Mouse (Mus musculus): ENCODE results near the gene Snrnp70. TPM values are rescaled to one million over a fixed set of nuclear protein-coding genes. Genes with fewer than 3 reads are reported as not detected.

The Snrnp70 gene
- polyA plus RNA-seq (2012; rRNA removed), result 207 and 209 TPM in 2 replicates

DNA sequence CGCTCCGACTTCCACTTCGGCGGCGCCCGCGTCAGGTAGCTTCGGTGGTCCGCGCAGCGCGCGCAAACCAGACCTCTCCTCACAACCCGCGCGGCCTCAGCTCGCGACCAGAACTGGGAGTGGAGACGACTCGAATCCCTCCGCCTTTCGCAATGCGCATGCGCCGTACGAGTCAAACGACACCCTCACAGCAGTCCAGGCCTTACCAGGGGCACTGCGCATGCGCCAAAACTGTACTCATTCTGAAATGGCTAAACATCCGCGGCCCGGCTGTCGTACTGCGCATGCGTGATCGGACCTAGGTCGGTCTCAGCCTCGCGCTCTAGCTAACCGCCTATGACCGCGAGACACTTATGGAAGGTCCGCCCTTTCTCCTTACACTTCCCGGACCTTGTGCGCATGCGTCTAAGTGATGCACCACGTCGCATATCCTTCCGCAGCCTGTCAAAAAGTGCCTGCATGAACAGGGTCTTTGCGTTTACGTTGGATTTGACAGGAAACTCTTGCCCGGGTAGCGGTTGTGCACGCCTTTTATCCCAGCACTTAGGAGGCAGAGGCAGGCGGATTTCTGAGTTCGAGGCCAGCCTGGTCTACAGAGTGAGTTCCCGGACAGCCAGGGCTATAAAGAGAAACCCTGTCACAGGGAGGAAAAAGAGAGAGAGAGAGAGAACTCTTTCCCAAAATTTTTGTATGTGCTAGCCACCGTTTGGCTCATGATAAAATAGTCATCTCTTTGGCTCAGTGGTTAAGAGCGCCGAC lies at the start of gene Snrnp70:
TSS of gene Snrnp70 (minus strand) at position 165 of the 759 bp plus-strand sequence.

GRCm38 (mm10) chr7:45437521-45438276 lies 42.2 kb upstream of the Snrnp70 start, which contains the start of gene Ruvbl2:
Gene Ruvbl2 (minus strand): TSS chr7:45438096.

DNA sequence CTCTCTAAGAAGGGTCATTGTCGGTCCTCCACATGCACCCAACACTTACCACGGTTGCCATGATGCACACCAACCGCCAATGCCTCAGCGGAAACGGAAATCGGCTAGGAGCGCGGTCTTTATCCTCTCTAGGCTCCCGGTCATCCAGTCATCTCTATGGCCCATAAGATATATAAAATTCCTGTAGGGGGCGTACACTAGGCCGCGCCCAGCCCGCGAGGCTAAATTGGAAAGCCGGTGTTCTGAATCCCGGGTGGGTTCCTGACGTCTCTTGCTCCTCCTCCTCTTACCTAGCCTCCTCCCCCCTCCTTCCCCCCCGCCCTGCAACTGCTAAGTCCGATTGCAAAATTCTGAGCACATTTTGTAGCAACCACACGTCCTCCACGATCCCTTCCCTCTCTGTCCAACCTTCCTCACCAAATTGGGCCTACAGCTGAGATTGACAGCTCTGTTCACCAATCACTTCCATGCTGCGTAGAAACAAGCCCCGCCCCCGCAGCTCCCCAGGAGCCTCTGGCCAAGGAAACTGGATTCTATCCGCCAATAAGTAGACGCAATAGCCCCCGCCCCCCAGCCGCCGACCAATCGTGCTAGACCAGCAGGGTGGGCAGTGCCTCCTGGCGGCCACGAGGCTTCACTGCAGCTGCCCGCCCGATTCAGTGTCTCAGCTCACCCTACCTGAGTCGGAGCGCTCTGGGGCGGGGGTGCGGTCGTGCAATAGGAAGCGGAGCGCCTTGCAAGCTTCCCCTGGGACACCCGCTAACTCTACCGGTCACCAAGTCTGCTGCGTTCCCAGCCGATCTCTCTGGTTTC lies 38.9 kb upstream of the Snrnp70 start, which contains the start of gene Gys1:
TSS of gene Gys1 (plus strand) at position 642 of the 813 bp plus-strand sequence.

GRCm38 (mm10) chr7:45420615-45420919 lies 25.0 kb upstream of the Snrnp70 start, which contains the start of gene Lhb:
Gene Lhb (plus strand): TSS chr7:45420820.

GRCm38 (mm10) chr7:45413113-45413863 lies 17.7 kb upstream of the Snrnp70 start, which contains the start of gene Ntf5:
Gene Ntf5 (plus strand): TSS chr7:45413695.

GRCm38 (mm10) chr7:45405091-45406075 lies 9.8 kb upstream of the Snrnp70 start, which contains the start of gene Kcna7:
Gene Kcna7 (plus strand): TSS chr7:45405653.

DNA sequence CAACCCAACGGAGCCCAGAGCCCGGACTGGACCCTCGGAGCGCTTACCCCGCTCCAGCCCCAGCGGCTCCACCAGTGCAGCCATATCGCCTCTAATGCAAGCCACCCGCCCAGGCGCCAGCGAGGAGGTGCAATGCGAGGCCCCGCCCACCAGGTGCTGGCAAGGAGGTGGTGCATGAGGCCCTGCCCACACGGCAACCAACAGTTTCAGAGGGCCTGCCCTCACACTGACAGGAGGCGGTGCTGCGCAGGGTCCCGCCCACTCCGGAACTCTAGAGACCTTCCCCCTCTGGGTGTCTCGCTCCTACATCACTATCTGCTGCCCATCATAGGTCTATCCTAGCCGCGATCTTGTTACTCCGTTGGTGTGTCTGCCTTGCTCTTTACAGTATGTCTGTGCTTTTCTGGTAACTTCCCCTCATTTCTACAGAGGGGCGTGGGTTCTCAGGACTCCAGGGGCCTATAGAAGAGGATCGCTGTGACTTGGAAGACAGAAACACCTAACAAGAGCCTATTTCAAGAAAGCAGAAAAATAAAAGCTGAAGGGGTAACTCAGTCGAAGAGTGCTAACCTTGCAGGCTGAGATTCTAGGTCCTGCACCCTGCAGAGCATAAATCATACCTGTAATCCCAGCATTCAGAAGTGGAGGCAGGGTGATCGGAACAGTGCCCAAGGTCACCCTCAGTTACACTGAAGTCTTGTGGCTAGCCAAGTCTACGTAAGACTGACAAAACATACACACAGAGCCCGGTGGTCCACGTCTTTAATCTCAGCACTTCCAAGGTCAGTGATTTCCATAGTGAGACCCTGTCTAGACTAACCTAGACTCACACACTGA lies 24.8 kb downstream of the Snrnp70 start, which contains the start of gene Lin7b:
TSS of gene Lin7b (minus strand) at position 109 of the 837 bp plus-strand sequence.

DNA sequence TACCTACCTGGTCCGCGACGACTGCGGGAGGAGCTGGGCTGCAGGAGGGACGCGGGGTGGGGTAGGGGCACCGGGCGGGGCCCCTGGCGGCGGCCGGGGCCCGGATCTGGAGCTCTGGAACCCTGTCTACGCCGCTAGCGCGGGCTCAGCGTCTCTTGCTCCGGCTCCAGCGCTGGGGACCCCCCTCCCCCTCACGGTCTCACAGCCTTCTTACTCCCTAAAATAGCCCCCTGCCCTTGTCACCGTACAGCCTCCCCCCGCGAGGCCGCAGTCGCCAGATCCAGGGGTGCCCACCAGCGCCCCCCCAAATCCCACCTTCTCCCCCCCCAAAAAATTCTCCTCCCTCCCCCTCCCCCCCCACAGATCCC lies 28.9 kb downstream of the Snrnp70 start, which contains the start of gene Ppfia3:
TSS of gene Ppfia3 (minus strand) at position 368 of the 368 bp plus-strand sequence.

DNA sequence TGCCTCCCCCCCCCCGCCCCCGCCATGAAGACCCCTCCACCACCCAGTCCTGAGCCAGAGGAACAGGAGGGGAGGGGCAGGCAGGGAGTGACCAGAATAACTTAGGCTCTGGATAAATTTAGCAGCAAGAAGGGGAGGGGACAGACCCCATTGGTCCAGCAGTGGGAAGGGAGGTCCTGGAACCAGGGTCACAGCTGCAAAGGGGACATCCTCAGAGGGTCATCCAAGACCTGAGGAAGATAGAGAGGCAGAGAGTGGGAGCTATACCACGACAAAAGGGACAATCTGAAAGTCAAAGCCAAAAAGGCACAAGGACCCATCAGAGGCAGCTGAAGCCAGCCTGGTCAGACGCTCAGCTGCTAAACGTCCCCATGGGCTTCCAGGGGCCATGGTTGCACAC lies 60.5 kb downstream of the Snrnp70 start, which contains the start of gene Hrc:
TSS of gene Hrc (plus strand) at position 235 of the 400 bp plus-strand sequence.

DNA sequence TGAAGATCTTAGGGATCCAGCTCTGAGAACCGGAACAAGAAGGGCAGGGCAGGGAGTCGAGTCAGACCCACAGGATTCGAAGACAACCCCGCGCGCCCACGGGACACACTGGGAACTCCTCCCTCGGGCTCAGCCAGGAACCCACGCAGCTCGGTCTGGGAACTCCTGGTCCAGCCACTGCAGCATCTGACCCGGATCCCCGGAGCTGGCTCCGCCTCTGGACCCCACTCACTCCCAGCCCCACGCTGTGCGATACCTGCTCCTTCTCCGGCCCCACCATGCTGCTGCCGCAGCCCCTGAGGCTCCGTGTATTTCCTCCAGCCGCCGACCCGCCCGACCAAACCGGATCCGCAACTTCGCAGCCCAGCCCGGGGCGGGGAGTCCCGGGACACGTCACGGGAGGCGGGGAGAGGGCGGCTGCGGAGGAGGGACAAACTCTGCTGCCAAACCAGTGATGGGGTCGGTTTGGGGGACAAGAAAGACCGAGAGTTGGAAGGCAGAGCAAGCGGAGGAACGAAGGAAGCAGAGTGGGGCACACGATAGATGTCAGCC lies 62.0 kb downstream of the Snrnp70 start, which contains the start of gene Trpm4:
TSS of gene Trpm4 (minus strand) at position 350 of the 552 bp plus-strand sequence.

Other genes starting within 250 kb of the Snrnp70 start
- 54.6 and 63.2 TPM in 2 replicates for gene Pih1d1, start 241.4 kb downstream of the Snrnp70 start, polyA plus RNA-seq (2012; rRNA removed)
- gene Aldh16a1, start 241.2 kb downstream of the Snrnp70 start, polyA plus RNA-seq (2012; rRNA removed), result 107 and 124 TPM in 2 replicates
- gene Slc17a7, start 231.8 kb downstream of the Snrnp70 start, polyA plus RNA-seq (2012; rRNA removed), result 0.09 and 0.20 TPM in 2 replicates
- not detected in 2 replicates for gene Gfy, start 216.2 kb downstream of the Snrnp70 start, polyA plus RNA-seq (2012; rRNA removed)
- not detected in 2 replicates for gene Pth2, start 214.7 kb downstream of the Snrnp70 start, polyA plus RNA-seq (2012; rRNA removed)
- 0.05 TPM in 1 of 2 replicates, not detected in the other for gene Ccdc155, start 190.8 kb downstream of the Snrnp70 start, polyA plus RNA-seq (2012; rRNA removed)
- 1.3 and 2.3 TPM in 2 replicates for gene Dkkl1, start 183.6 kb downstream of the Snrnp70 start, polyA plus RNA-seq (2012; rRNA removed)
- 10.7 and 13.9 TPM in 2 replicates for gene Tead2, start 180.0 kb downstream of the Snrnp70 start, polyA plus RNA-seq (2012; rRNA removed)
- 34.3 and 38.4 TPM in 2 replicates for gene Cd37, start 156.6 kb downstream of the Snrnp70 start, polyA plus RNA-seq (2012; rRNA removed)
- not detected in 2 replicates for gene Slc6a16, start 154.7 kb downstream of the Snrnp70 start, polyA plus RNA-seq (2012; rRNA removed)
- not detected in 2 replicates for gene Slc6a21, start 118.2 kb downstream of the Snrnp70 start, polyA plus RNA-seq (2012; rRNA removed)
- gene Trpm4, start 62.0 kb downstream of the Snrnp70 start, polyA plus RNA-seq (2012; rRNA removed), result 204 and 260 TPM in 2 replicates
- 0.21 and 0.75 TPM in 2 replicates for gene Hrc, start 60.5 kb downstream of the Snrnp70 start, polyA plus RNA-seq (2012; rRNA removed)
- 103 and 110 TPM in 2 replicates for gene Ppfia3, start 28.7 kb downstream of the Snrnp70 start, polyA plus RNA-seq (2012; rRNA removed)
- 4.7 and 8.2 TPM in 2 replicates for gene Lin7b, start 25.2 kb downstream of the Snrnp70 start, polyA plus RNA-seq (2012; rRNA removed)
- 0.08 and 0.09 TPM in 2 replicates for gene Kcna7, start 9.9 kb upstream of the Snrnp70 start, polyA plus RNA-seq (2012; rRNA removed)
- 0.21 and 0.22 TPM in 2 replicates for gene Ntf5, start 18.0 kb upstream of the Snrnp70 start, polyA plus RNA-seq (2012; rRNA removed)
- gene Lhb, start 25.1 kb upstream of the Snrnp70 start, polyA plus RNA-seq (2012; rRNA removed), result not detected in 2 replicates
- gene Gys1, start 39.1 kb upstream of the Snrnp70 start, polyA plus RNA-seq (2012; rRNA removed), result 33.2 and 35.8 TPM in 2 replicates
- gene Ruvbl2, start 42.4 kb upstream of the Snrnp70 start, polyA plus RNA-seq (2012; rRNA removed), result 65.6 and 70.4 TPM in 2 replicates
- 2,990 and 3,309 TPM in 2 replicates for gene Ftl1, start 64.1 kb upstream of the Snrnp70 start, polyA plus RNA-seq (2012; rRNA removed)
- 109 and 142 TPM in 2 replicates for gene Bax, start 71.2 kb upstream of the Snrnp70 start, polyA plus RNA-seq (2012; rRNA removed)
- gene Tulp2, start 86.1 kb upstream of the Snrnp70 start, polyA plus RNA-seq (2012; rRNA removed), result 0.12 and 0.19 TPM in 2 replicates
- 0.57 TPM in 1 of 2 replicates, not detected in the other for gene Gm45808, start 91.1 kb upstream of the Snrnp70 start, polyA plus RNA-seq (2012; rRNA removed)
- 0.93 and 0.98 TPM in 2 replicates for gene Dhdh, start 93.1 kb upstream of the Snrnp70 start, polyA plus RNA-seq (2012; rRNA removed)
- 833 and 896 TPM in 2 replicates for gene Nucb1, start 114.7 kb upstream of the Snrnp70 start, polyA plus RNA-seq (2012; rRNA removed)
- 27.9 and 31.0 TPM in 2 replicates for gene Ppp1r15a, start 130.5 kb upstream of the Snrnp70 start, polyA plus RNA-seq (2012; rRNA removed)
- gene Plekha4, start 130.6 kb upstream of the Snrnp70 start, polyA plus RNA-seq (2012; rRNA removed), result 9.0 and 9.3 TPM in 2 replicates
- gene Hsd17b14, start 159.2 kb upstream of the Snrnp70 start, polyA plus RNA-seq (2012; rRNA removed), result 4.5 and 7.4 TPM in 2 replicates
- gene Bcat2, start 174.4 kb upstream of the Snrnp70 start, polyA plus RNA-seq (2012; rRNA removed), result 55.8 and 58.0 TPM in 2 replicates
- gene Fgf21, start 219.7 kb upstream of the Snrnp70 start, polyA plus RNA-seq (2012; rRNA removed), result 0.16 and 0.57 TPM in 2 replicates
- gene Fut1, start 221.5 kb upstream of the Snrnp70 start, polyA plus RNA-seq (2012; rRNA removed), result 1.8 and 2.4 TPM in 2 replicates
- gene Izumo1, start 226.1 kb upstream of the Snrnp70 start, polyA plus RNA-seq (2012; rRNA removed), result 0.23 and 0.32 TPM in 2 replicates
- 8.1 and 12.7 TPM in 2 replicates for gene Rasip1, start 231.7 kb upstream of the Snrnp70 start, polyA plus RNA-seq (2012; rRNA removed)
- gene Mamstr, start 244.2 kb upstream of the Snrnp70 start, polyA plus RNA-seq (2012; rRNA removed), result 1.3 and 2.5 TPM in 2 replicates